Mouse (Mus musculus) gastrocnemius, postnatal 10 days (tissue): ENCODE data around the gene Hpca. TPM values are rescaled to one million over a fixed set of nuclear protein-coding genes. Genes with fewer than 3 reads are reported as not detected.

Source experiments
- DNase-seq: peaks from one replicate; pipeline ENCODE4 v3.0.0; 2021; ENCODE audit warnings: mixed read lengths
- total RNA-seq, 2 experiments: library from RNA; stranded (reverse); gene quantifications; 2 replicates each; pipeline ENCODE4 v1.2.3; 2021

Gene Hpca
- total RNA-seq, 2 experiments from 2014 or later: 0.68 to 1.1 TPM

DNA sequence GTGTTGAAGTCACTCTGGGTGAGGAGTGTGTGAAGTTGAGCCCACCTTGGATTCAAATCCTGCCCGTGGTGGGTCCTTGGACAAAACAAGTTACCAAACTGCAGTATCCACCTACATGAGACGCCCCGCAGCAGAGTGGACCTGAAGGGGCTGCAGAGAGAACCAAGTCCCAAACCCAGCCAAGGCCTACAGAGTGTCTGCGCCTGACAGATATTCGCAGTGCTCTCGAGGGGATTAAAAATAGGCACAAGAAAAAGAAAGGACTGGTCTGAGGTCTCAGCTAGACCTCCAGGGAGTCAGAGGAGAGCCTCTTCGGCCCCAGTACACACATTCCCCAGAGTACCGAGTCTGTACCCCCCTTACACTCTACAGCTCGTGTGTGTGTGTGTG, 14.3 kb upstream of the Hpca start:
- no peak for DNase-seq

DNA sequence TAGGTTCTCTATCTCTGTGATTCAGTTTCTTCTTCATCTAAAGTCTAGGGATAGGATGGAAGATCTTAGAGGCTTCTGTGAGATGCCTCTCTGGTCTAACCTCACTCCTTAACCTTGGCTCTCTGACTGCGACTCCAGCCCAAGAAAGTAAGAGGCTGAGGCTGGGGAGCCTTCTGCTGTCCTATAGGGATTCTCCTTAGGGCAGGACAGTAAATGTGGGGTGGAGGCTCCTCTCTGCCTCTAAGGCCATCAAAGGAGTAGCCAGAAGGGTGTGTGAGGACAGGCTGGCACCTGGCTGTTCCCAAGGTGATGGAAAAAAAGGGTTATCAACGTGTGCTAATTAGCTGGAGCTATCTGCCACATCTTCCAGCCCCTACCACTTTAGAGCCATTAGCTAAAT, 13.8 kb upstream of the Hpca start:
- no peak for DNase-seq

DNA sequence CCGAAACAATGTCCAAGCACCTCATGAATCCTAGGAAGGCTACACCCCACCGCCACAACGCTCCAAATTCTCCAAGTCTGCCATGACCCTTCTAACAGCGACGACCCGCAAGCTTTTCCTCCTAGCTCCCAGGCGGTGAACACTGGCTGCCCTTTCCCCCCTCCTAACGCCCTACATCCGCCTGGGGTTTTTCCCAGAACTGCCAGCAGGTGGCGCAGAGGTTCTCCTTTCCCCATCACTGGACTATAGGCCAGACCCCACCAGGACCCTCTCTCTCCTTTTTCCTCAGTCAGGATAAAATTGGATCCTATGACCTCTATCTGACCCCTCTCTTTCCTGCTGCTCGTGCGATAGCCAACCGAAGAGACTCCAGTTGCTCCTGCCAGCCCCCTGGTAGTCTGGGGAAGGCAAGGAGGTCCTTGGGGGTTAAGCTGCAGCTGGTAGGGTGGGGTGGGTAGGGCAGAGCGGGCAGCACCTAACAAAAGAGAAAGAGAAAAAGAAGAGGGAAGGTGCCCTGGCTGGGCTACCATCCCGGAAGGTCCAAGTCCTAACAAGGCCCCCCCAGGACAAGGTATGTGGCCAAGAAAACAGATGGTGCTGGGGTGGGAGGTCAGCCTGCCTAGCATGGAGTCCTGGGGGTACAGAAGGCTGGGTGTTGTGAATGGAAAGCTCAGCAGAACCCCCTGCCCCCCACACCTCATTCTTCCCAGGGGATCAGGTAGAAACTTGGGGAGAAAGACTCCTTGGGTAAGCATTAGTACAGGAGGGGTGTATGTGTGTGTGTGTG, 13.2 kb upstream of the Hpca start:
- peak; percentile 84 for DNase-seq

DNA sequence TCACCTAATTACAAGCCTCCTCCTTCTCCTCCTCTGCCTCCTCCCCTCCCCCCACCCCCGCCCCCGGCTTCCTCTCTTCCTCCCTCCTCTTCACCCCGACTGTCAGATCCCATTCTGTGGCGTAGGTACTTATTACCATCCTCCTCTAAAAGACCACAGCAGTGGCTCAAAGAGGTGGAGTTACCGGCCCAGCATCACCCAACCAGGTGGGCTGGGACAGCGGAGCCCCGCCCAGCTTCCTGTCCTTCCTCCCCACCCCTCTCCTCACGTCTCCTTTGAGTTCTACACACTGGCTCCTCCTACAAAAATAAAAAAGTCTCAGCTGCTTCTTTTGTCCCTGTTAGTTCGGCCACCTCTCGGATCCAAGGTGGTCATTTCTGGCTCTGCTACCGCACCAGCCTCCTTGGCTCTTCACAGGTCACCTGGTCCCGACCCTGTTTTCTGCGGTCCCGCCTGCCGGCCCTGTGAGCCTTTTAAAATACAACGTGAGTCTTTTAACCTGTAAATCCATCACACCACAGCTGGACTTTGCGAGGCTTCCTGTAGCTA, 9.0 kb upstream of the Hpca start:
- DNase-seq: no peak

DNA sequence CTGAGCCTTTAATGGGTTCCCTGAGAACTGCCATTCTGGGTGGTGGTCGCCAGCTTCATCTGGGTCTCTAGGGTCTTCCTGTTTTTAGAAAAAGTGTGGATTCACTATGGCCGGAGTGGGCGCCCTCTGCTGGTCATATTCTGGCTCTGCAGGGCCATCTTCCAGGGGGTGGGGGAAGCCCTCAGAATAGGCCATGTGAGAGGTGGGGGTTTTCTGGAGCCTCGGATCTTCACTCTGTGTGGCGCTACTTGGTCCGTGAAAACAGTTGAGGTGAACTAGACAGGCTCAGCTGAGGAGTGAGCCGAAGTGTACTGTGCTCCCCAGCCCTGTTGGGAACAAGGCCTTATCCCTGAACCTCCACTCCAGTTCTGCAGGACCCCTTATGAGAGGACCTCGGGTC, 8.3 kb upstream of the Hpca start:
- DNase-seq: peak; percentile 54

DNA sequence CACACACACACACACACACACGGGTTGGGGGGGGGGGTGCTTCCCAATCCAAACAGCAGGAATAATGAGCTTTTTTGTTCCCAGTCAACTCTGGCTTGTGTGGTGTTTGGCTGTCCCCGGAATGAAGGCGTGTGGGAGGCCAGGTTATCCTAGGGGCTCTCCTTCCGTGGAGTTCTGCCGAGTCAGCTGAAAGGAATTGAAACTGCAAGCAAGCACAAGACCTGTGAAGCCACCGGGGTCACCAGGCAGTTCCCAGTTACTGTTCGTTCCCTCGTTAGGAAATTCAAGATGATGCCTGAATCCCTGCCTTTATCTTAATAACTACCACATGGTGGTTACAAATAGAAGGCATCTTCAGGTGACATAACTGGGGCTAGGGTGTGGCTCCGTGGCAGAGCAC, 7.6 kb upstream of the Hpca start:
- DNase-seq: no peak

DNA sequence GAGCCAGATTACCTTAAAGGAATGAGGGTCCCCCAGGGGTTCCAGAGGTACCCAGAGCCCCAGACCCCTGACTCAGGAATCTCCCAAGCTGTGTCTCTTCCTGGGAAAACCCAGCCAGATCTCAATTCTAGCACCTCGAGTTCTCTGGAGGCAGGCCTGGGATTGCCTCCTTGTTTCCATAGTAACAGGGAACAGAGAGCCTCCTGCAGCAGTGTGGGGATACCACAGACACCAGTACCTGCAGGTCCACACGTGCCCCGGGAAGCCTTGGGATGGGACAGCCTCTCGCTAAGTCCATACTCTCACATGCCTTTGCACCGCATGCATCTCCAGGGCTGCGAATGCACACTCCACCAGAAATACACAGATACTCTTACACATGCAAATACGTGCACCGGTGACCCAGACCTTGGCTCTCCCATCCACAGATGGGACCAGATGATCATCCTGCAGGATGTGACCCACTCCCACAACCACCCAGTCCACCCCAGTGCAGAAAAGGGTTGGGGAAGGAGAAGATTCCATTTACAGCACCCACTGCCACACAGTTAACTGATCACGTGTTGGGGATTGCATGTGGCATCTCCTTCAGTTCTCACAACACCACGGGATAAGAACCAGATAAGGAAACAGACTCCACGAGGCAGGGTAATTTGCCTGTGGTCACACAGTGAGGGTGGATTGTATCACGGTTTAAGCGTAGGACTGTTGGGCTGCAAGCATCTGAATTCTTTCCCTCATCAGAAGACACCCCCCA, 6.9 kb upstream of the Hpca start:
- DNase-seq: no peak

DNA sequence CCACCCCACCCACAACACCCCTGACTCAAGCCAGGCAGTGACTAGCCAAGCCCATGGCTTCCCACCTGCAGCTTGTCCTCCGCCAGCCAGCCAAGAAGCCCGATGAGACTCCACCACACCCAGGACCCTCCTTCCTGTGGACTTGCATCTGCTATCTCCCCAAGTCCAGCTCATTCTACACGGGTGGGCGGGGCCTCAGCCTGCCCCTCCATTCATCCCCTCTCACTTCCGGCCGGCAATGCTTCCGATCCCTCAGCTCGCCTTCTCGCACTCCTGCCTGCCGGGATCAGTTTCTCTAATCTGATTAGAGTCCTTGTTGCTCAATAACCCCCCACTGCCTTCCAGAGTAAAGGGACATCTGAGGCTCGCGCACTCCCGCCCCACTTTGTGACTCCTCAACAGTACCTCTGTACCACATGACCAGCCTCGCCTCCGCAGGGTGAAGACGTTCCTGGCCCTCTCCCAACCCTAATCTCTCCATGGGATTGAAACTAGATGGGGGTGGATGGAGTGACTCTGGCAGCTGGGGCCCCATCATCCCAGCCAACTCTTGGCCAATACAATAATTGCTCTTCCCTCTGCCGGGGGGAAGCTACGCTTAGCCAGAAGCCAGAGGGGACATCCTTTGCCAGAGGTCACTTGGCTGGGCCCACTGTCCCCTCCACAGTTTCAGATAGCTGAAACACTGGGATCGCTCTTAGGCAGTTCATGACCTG, 4.1 kb upstream of the Hpca start:
- no peak for DNase-seq

DNA sequence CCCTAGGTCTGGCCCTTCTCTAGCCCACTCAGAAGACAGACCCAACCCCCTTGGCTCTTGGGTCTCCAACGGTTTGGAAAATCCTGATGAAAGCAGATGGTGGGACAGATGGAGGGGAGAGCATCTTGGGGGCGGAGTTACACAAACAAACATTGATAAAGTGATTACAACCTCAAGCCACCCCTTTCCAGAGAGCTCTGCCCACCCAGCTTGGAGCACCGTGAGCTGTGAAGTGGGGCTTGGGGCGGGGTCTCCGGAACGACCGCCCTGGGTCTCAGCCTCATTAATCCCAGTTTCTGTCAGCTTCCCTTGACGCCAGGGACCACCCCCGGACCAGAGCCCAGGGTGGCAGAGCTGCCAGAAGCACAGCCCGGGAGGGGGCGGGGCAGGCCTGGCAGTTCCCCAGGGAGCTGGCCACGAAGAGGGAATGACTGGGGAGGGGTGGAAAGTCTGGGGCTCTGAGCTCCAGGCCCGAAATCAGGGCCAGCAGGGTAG, 2.9 kb upstream of the Hpca start:
- no peak for DNase-seq

DNA sequence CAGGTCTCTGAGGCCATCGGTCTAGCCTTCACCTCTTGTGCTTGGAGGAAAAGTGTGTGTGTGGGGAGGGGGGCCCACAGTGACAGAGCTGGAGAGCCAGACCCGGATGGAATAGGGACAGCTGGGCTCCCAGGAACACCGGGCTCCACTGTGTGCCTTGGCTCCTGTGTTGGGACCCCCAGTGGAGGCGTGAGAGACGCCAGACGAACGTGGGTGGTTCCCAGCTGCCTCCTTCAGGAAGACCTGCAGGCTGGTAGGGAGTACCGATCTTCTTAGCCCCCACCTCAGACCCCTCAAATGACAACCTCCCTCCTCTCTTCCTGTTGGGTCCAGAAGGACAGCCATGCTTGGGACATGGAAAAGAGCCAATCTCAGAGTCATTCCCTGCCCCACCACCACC, 883 bp upstream of the Hpca start:
- DNase-seq: no peak

DNA sequence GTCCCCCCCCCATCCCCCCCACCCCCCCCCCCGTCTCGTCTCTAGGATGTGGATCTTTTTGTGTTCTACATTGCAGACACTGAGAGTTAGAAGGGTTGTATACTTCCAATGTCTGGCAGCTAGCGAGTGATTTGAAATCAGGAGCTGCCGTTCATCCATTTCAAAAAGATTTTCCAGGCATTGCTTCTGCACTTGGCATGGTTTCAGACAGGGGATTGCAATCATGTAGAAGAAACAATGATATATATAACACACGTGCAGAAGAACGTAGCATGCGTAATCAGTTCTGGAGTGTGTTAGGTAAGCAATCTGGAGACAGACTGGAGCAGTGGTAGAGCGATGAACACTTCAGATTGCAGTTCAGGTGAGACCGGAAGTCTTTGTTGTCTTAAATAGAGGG, 271 bp upstream of the Hpca start:
- no peak for DNase-seq

DNA sequence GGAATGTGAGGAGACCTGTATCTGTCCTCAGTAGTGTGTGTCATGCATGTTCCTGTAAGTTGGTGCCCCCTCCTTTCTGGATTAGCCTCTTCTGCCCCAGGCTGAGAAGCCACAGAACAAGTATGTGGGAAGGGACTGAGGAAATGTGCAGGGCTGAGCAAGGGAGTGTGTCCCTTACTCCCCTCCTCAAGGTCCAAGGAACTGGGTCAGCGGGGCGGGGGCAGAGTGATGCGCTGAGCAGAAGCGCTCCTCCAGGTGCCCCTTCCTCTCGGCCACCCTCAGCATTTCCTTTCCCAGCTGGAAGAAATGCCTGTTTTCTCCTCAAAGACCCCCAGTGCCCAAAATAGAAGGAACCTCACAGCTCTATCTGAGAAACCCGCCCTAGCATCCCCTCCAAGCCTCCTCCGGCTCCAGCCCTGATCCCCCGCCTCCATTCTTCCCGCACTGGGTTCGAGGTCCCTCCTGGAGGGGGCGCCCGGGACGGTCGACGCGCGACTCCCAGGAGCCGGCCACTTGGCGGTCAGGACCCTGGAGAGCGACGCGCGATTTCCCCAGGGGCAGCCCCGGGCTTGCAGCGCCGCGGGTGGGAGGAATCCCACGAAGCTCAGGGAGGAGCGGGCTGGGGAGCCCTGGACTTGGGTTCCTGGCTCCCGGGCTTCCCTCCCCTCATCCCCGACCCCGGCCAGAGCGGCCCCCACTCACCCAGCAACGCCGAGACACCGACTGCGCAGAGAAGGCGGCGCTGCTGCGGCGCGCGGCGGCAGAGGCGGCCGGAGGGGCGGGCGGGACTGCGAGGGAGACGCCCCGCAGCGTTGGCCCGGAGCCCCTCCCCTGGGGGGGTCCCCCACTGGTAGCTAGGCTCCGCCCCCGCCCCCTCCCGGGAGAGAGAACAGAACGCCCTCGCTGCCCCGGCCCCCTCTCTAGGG, 1.1 kb downstream of the Hpca start:
- peak; percentile 80 for DNase-seq

DNA sequence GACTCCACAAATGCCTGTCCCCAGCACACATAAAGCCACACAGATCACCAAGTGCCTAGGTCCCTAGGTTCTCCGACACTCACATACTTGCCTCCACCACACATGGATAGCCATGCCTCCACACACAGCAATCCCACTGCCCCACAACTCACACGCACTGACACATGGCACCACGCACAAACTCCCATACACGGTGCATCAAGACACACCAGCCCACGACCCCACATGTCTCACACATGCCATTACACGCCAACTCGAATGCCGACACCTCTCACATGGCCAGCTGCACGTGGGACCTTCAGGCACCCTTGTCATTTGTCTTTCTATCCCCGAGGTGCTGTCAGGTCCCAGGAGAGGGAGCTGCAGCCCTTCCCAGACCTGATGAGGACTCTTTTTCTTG, 2.1 kb downstream of the Hpca start:
- no peak for DNase-seq

DNA sequence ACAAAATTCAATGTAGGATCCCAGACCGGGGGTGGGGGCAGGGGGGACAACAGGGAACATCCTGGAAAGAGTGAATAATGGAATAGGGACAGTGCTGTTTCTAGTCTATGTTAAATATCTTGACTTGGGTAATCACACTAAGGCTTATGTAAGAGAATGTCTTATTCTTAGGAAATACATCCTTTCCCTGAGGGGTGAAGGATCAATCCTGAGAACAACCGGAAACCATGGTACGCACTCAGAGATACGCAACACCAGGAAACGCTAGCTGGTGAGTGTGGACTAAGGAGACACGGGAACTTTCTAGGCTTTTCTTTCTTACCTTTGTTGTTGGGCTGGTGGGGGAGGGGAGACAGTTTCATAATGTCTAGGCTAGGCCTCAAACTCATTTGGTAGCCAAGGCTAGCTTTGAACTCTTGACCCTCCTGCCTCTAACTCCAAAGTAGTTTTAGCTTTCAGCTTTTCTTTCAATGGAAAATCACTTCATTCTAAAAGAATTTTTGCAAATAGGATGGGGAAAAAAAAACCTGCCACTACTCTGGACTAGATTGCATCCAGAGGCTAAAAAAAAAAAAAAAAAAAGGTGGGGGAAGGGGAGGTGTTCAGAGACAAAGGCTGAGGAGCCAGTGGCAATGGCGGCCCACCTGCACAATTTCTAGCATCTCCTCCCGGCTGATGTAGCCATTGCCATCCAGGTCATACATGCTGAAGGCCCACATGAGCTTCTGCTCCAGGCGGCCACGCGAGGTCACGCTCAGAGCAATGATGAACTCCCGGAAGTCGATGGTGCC, 3.9 kb downstream of the Hpca start:
- no peak for DNase-seq

DNA sequence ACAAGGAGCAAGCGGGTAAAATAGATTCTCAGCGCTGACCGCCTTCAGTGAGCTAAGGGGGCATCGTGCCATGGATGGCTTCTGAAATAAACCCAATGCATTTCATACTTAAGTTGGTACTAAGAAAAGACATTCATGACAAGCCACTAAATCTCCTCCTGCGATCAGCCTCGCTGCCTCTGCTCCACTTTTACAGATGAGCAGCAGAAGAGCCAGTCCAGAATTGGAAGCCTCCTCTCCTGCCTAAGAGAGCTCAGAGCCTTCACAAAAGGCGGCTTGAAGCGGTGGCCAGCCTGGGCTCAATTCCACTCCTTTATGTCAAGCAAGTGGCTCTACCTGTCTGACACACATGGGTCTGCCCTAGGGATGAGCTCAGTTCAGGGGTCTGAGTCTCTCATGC, 5.1 kb downstream of the Hpca start:
- DNase-seq: no peak

DNA sequence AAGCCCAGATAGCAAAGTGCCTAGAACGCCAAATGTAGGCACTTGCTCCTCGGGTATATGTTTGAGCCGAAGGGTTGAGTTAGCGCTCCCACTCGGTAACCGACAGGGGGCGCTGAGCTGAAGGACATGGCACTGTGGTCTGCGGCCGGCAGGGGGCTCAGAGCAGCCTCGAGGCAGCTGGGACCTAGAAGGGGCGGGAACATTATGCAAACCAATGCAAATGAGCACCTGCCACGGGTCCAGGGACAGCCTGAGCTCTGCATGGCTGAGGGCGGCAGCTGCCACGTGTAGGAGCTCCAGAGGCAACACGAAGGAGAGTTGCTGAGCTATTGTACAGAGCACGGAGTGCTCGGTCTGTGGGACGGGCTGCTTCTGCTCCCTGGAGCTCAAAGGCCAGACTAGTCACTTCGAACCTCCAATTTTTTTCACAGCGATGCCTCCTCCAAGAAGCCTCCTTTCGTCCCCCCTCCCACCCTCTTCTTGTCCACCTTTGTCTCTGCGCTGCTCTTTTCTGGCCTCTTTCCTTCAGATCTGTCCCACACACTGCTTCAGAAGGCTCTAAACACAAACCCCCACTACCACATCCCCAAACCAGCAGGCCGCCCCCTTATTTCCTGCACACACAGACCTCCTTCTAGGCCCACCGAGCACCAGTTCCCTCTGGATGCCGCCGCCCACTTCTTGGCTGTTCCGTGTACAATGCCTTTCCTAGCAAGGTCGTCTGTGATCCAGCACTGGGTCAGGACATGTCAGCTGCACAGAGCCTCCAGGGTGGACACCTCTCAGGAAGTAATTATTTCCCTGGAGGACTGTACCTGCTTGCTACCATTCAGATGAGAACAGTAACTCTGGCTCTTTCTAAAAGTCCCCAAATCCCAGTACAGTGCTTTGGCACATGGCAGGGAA, 8.5 kb downstream of the Hpca start:
- DNase-seq: peak; percentile 76

DNA sequence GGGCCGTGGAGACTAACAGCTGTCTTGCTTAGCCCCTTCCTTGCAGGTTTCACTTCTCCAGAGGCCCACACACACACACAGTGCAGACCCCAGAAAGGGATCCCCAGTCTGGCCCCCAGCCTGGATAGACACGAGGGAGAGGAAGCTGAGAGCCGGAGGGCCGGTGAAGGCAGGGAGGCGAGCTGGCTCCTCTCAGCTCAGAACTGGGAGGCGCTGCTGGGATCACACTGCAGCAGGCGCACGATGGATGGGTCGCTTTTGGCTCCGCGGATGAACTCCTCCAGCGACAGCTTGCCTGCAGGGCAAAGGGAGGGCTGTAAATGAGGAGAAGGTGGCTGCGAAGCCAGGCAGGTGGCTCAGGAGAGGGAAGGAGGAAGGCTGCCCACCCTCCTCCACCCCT, 9.6 kb downstream of the Hpca start:
- DNase-seq: no peak

DNA sequence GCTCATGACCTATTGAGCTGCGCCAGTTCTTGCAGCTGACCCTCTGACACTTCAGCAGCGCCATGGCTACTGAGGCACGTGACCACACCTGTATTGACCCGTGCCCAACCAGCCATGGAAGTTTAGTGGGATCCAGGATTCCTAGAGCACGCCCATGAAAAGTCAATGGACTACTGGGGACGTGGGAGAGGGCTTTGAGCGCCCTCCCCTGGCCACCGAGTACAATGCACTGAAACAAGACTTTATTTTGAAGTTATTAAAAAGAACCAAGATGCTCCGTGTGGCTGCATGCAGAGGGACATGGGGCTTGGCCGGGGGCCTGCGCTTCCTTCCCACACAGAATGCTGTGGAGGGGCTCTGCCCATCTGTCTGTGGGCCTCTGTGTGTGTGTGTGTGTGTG, 10.5 kb downstream of the Hpca start:
- no peak for DNase-seq

DNA sequence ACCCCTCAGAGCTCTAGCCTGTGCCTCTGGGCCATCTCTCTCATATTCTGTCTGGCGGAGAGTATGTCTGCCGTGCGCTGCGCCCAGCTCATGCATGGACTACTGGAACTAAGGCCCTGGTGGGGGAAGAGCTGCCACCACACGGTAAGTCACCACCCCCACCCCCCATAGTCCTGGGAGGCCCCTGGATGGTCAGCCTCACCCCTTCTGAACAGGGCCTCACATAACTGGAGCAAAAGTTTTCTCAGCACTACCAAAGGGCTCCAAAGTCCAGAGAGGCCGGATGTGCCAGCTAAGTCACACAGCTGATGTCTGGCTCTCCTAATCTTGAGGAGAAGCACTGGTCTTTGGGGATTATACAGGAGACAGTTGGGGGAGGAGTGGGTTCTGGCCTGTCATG, 11.0 kb downstream of the Hpca start:
- DNase-seq: no peak

DNA sequence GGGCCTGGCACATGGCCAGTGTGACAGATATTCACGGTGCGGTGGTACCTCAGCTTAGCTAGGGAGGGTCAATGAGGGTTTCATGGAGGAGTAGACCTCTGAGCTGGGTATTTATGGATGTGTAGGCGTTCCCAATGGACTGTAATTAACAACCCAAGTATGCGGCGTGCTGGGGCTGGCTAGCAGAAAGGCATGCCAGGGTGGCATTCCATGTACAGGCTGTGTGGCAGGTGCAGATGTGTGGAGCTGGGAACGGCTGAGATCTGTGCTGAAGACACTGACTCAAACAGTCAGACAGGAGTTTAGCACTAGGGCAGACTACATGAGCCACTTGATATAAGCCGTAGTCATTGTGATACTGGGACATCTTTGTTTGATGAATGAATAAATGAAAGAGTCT, 13.2 kb downstream of the Hpca start:
- no peak for DNase-seq
